Mouse (Mus musculus) limb, embryonic 13.5 days (tissue): Measurements from ENCODE around the gene Synpo2l. TPM values are rescaled to one million over a fixed set of nuclear protein-coding genes. Genes with fewer than 3 reads are reported as not detected.
A peak's percentile ranks its signal among the peaks of the same experiment; 100 is the strongest.

Experiments
- ATAC-seq: fragments of 200-750 bp; cut with Nextera tagmentation; 2 replicates; pipeline ENCODE4 v1.8.0; 2017; ENCODE audit warnings: low read depth, moderate number of reproducible peaks, moderate TSS enrichment; ENCODE audit not compliant: low FRiP score
- H3K27ac ChIP-seq: fragments of 300-500 bp; sonication (generic); 2 replicates; pipeline ENCODE4 v1.5.1; 2015; ENCODE audit warnings: inconsistent platforms, mild to moderate bottlenecking, moderate library complexity
- H3K27me3 ChIP-seq: fragments of 300-500 bp; sonication (generic); 2 replicates; pipeline ENCODE4 v1.6.1; 2015; ENCODE audit warnings: mild to moderate bottlenecking, inconsistent platforms
- H3K36me3 ChIP-seq: fragments of 300-500 bp; sonication (generic); 2 replicates; pipeline ENCODE4 v1.6.1; 2015; ENCODE audit warnings: inconsistent platforms, mild to moderate bottlenecking, moderate library complexity
- H3K4me1 ChIP-seq: fragments of 300-500 bp; sonication (generic); 2 replicates; pipeline ENCODE4 v1.6.1; 2015; ENCODE audit warnings: inconsistent platforms
- H3K4me2 ChIP-seq: fragments of 300-500 bp; sonication (generic); replicated peaks from 2 replicates; pipeline ENCODE4 v1.6.1; 2015; ENCODE audit warnings: inconsistent platforms, mild to moderate bottlenecking, moderate library complexity
- H3K4me3 ChIP-seq: fragments of 300-500 bp; sonication (generic); 2 replicates; pipeline ENCODE4 v1.5.1; 2015; ENCODE audit warnings: moderate library complexity, mild to moderate bottlenecking, inconsistent platforms
- H3K9ac ChIP-seq: fragments of 300-500 bp; sonication (generic); 2 replicates; pipeline ENCODE4 v1.6.1; 2015; ENCODE audit warnings: mild to moderate bottlenecking, inconsistent platforms
- H3K9me3 ChIP-seq: fragments of 300-500 bp; sonication (generic); 2 replicates; pipeline ENCODE4 v1.6.1; 2016; ENCODE audit warnings: inconsistent platforms
- WGBS: fragments of 180-500 bp; shearing (Covaris S2); methylation state at CpG from one replicate; pipeline ENCODE4 v1.1.7; 2015; 5-methylcytosine and 5-hydroxymethylcytosine counted together
- polyA plus RNA-seq: library from polyadenylated mRNA; unstranded; fragments of >200 nt; fragmentation: Nextera tagmentation; extraction: Ambion mirVana; gene quantifications from 2 replicates; pipeline ENCODE4 v1.2.1, GENCODE M21; 2015

Gene Synpo2l
- polyA plus RNA-seq, 1 experiment from 2014 or later, result 20.8 TPM

DNA sequence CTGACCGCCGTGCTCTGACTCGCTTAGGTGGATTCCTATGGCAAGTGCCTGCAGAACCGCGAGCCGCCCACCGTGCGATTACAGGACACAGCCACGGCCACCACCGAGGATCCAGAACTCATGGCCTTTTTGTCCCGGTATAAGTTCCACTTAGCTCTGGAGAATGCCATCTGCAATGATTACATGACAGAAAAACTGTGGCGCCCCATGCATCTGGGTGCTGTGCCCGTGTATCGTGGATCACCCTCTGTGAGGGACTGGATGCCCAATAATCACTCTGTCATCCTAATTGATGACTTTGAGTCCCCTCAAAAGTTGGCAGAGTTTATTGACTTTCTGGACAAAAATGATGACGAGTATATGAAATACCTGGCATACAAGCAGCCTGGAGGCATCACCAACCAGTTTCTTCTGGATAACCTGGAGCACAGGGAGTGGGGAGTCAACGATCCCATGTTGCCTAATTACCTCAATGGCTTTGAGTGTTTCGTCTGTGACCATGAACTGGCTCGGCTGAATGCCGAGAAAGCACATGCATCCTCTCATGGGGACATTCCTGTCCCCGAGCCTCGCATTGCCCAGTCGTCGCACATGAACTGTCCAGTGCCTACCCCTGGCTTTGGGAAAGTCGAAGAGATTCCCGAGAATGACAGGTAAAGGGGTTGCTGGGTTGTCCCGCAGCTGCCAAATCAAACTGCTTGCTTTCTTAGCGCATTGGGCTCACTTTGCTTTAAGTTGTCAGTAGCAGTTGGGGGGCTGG lies 27.8 kb upstream of the Synpo2l start:
- peak overlapping the region; percentile 80 for H3K4me2 ChIP-seq
- no peaks in the 10 kb centered on the region for H3K27me3 ChIP-seq
- no peak for ATAC-seq
- H3K4me1 ChIP-seq, result peaks cover 53% of the 10 kb centered on the region
- H3K36me3 ChIP-seq, result peaks cover 55% of the 10 kb centered on the region
- peak overlapping the region; percentile 82 for H3K4me3 ChIP-seq
- WGBS, result 12% methylated on average over 27 of the region's 27 CpGs
- H3K27ac ChIP-seq, result peak overlapping the region; percentile 96; the same call in 1 of the 2 replicates
- H3K9ac ChIP-seq, result peak overlapping the region; percentile 84
- no peaks in the 10 kb centered on the region for H3K9me3 ChIP-seq

GRCm38 (mm10) chr14:20694884-20695760 lies 27.0 kb upstream of the Synpo2l start, which contains the start of gene Fut11:
Fut11 (plus strand) TSS chr14:20694968.
- no peaks in the 10 kb centered on the region for H3K27me3 ChIP-seq
- peaks cover 47% of the 10 kb centered on the region for H3K4me1 ChIP-seq
- H3K27ac ChIP-seq, result peak within 1 kb of the TSS; percentile 96
- no peaks in the 10 kb centered on the region for H3K9me3 ChIP-seq
- peak within 1 kb of the TSS; percentile 84 for H3K9ac ChIP-seq
- H3K4me3 ChIP-seq, result peak within 1 kb of the TSS; percentile 82
- peak within 1 kb of the TSS; percentile 80 for H3K4me2 ChIP-seq
- WGBS, result under 1% methylated on average over 111 of the region's 111 CpGs
- ATAC-seq, result peak; percentile 94
- peaks cover 59% of the 10 kb centered on the region for H3K36me3 ChIP-seq

DNA sequence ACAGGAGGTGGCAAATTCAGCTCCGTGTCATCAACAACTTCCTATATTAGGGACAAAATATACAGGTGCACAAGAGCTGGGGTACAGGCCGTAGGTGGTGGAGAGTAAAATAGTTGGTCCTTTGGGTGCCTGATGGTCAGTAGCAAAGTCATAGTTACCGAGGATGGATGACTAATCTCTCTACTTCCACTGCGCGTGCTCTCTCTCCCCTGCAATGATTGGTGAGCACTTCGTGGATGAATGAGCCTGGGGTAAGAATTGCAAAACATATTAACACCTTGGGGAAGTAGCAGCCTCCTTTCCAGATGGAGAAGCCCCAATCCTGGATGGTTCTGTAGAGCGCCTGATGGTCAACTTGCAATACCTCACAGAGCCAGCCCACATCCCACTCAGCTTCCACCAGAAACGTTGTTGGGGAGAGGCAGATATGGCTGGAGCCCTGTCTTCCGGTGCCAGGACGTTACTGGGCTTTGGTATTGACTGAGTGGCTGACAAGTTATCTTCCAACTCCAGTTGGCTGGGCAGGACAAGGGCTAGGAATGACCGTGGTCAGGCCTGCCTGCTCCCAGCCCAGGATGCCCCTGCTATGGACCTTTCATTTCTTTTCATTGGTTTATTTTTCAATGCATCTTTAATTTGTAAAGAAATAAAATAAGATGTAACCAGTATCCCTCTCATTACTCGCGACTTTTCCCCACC lies 26.2 kb upstream of the Synpo2l start:
- peak; percentile 10; the same call in 1 of the 2 replicates for ATAC-seq
- Histone ChIP-seq H3K4me2 (peak overlapping the region; percentile 80), H3K36me3 (peaks cover 62% of the 10 kb centered on the region), H3K9ac (peak overlapping the region; percentile 84), H3K4me1 (peaks cover 42% of the 10 kb centered on the region), H3K27me3 (no peaks in the 10 kb centered on the region), H3K4me3 (peak overlapping the region; percentile 82), H3K27ac (peak overlapping the region; percentile 96), H3K9me3 (no peaks in the 10 kb centered on the region)
- 47% methylated on average over 13 of the region's 13 CpGs for WGBS

GRCm38 (mm10) chr14:20693589-20694101 lies 25.5 kb upstream of the Synpo2l start:
- 93% methylated on average over 10 of the region's 10 CpGs for WGBS
- H3K4me2 ChIP-seq, result no peak overlapping the region
- H3K9ac ChIP-seq, result no peak overlapping the region
- peaks cover 66% of the 10 kb centered on the region for H3K36me3 ChIP-seq
- peaks cover 38% of the 10 kb centered on the region for H3K4me1 ChIP-seq
- no peaks in the 10 kb centered on the region for H3K9me3 ChIP-seq
- H3K27ac ChIP-seq, result no peak overlapping the region
- no peak for ATAC-seq
- no peaks in the 10 kb centered on the region for H3K27me3 ChIP-seq
- H3K4me3 ChIP-seq, result 0 out of 2 replicates have a peak overlapping the region, but pooled peaks have one; percentile 82

DNA sequence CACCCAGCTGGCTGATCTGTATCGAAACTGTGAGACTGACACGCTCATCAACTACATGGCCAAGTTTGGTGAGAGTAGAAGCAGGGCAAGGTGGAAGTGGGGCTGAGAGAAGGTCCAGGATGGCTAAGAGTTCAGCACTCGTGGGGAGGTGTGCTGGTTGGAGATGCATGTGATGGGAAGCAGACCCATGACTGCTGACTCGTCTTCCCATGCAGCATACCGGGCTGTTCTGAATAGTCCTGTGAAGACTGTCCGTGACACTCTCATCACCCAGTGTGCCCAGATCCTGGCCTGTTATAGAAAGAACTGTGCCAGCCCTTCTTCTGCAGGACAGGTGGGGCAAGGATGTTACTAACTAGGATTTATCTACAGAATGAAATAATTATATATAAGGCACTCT lies 23.6 kb upstream of the Synpo2l start:
- no peak overlapping the region for H3K4me3 ChIP-seq
- no peaks in the 10 kb centered on the region for H3K27me3 ChIP-seq
- peaks cover 20% of the 10 kb centered on the region for H3K4me1 ChIP-seq
- H3K27ac ChIP-seq, result no peak overlapping the region
- 93% methylated on average over 6 of the region's 6 CpGs for WGBS
- no peak for ATAC-seq
- H3K4me2 ChIP-seq, result no peak overlapping the region
- H3K36me3 ChIP-seq, result peaks cover 77% of the 10 kb centered on the region
- no peaks in the 10 kb centered on the region for H3K9me3 ChIP-seq
- no peak overlapping the region for H3K9ac ChIP-seq

- no peaks in the 10 kb centered on the region for H3K27me3 ChIP-seq
- ATAC-seq, result no peak
- no peak overlapping the region for H3K4me3 ChIP-seq
- 91% methylated on average over 2 of the region's 2 CpGs for WGBS
- H3K27ac ChIP-seq, result no peak overlapping the region
- H3K4me2 ChIP-seq, result no peak overlapping the region
- peaks cover 2% of the 10 kb centered on the region; the same call in 1 of the 2 replicates for H3K4me1 ChIP-seq
- no peaks in the 10 kb centered on the region for H3K9me3 ChIP-seq
- peaks cover 99% of the 10 kb centered on the region for H3K36me3 ChIP-seq
- H3K9ac ChIP-seq, result no peak overlapping the region
These were observed 20.9 kb upstream of the Synpo2l start for GRCm38 (mm10) chr14:20689009-20689408.

DNA sequence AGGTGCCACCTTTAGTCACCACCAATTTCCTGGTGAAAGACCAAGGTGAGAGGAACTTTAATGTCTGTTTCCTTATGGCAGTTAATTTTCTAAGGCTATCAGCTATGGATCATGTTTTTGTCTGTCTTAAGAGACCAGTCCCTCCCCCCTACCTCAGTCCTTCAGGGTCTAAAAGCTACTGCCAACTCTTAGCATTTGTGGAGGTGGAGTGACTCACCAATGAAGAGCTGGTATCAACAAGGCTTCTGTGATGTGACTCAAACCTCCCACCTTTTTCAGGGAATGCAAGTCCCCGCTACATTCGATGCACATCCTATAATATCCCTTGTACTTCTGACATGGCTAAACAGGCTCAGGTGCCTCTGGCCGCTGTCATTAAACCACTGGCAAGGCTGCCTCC lies 18.4 kb upstream of the Synpo2l start:
- whole genome bisulfite sequencing, result 93% methylated on average over 3 of the region's 3 CpGs
- no peak overlapping the region for H3K4me3 ChIP-seq
- no peaks in the 10 kb centered on the region for H3K27me3 ChIP-seq
- H3K4me1 ChIP-seq, result no peaks in the 10 kb centered on the region
- no peak overlapping the region for H3K27ac ChIP-seq
- no peak overlapping the region for H3K4me2 ChIP-seq
- no peak overlapping the region for H3K9ac ChIP-seq
- no peak for ATAC-seq
- H3K36me3 ChIP-seq, result peaks cover 99% of the 10 kb centered on the region
- no peaks in the 10 kb centered on the region for H3K9me3 ChIP-seq

DNA sequence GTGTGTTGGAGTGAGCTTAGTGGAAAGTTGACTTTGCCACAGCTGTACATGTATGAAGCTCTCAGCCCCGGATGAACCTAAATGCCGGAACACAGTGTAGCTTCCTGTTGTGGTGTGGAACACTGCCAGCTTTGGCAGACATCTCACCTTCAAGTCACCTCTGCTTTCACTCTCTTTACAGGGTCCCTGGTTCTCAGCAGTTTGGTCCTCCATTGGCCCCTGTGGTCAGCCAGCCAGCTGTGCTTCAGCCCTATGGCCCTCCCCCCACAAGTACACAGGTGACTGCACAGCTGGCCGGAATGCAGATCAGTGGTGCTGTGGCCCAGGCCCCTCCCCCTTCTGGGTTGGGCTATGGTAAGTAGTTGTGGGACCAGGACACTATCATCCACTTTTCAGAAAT lies 14.3 kb upstream of the Synpo2l start:
- peaks cover 100% of the 10 kb centered on the region for H3K36me3 ChIP-seq
- no peaks in the 10 kb centered on the region for H3K9me3 ChIP-seq
- 70% methylated on average over 3 of the region's 3 CpGs for WGBS
- H3K4me1 ChIP-seq, result no peaks in the 10 kb centered on the region
- no peak overlapping the region for H3K27ac ChIP-seq
- H3K9ac ChIP-seq, result no peak overlapping the region
- no peak for ATAC-seq
- H3K4me2 ChIP-seq, result no peak overlapping the region
- no peak overlapping the region for H3K4me3 ChIP-seq
- H3K27me3 ChIP-seq, result no peaks in the 10 kb centered on the region

DNA sequence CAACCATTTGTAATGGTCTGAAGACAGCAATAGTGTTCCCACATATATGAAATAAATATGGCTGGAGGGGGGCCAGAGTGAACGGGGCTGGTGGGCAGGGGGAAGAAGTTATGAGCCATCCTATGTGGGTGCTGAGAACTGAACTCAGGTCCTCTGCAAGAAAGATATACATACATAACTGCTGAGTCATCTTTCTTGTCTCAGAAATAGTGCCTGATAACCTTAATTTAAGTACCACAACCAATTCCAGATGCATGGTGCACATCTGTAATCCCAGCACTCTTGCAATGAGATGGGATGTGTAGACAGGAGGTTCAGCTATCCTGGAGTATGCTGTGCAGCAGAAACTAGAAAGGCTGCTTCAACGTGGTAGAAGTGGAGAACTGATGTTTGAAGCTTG lies 13.6 kb upstream of the Synpo2l start:
- H3K9ac ChIP-seq, result no peak overlapping the region
- no peaks in the 10 kb centered on the region for H3K9me3 ChIP-seq
- no peaks in the 10 kb centered on the region for H3K27me3 ChIP-seq
- WGBS, result 93% methylated on average over 2 of the region's 2 CpGs
- no peak overlapping the region for H3K4me3 ChIP-seq
- H3K36me3 ChIP-seq, result peaks cover 100% of the 10 kb centered on the region
- ATAC-seq, result no peak
- H3K4me1 ChIP-seq, result no peaks in the 10 kb centered on the region; the same call in 1 of the 2 replicates
- no peak overlapping the region for H3K4me2 ChIP-seq
- H3K27ac ChIP-seq, result no peak overlapping the region

- H3K9ac ChIP-seq, result no peak overlapping the region
- H3K4me3 ChIP-seq, result no peak overlapping the region
- 94% methylated on average over 4 of the region's 4 CpGs for WGBS
- no peak overlapping the region for H3K4me2 ChIP-seq
- peaks cover 16% of the 10 kb centered on the region for H3K4me1 ChIP-seq
- peaks cover 73% of the 10 kb centered on the region for H3K36me3 ChIP-seq
- H3K9me3 ChIP-seq, result no peaks in the 10 kb centered on the region
- no peak overlapping the region for H3K27ac ChIP-seq
- H3K27me3 ChIP-seq, result no peaks in the 10 kb centered on the region
- ATAC-seq, result no peak
These were observed 9.8 kb upstream of the Synpo2l start for GRCm38 (mm10) chr14:20677906-20678305.

- Histone ChIP-seq H3K4me2 (peak within 1 kb of the TSS; percentile 89), H3K27me3 (peaks cover 3% of the 10 kb centered on the region; the same call in 1 of the 2 replicates), H3K27ac (peak within 1 kb of the TSS; percentile 96), H3K36me3 (peaks cover 37% of the 10 kb centered on the region), H3K9me3 (no peaks in the 10 kb centered on the region), H3K9ac (peak within 1 kb of the TSS; percentile 84), H3K4me1 (peaks cover 16% of the 10 kb centered on the region), H3K4me3 (peak within 1 kb of the TSS; percentile 82)
- 3% methylated on average over 43 of the region's 43 CpGs for WGBS
- ATAC-seq, result peak; percentile 95
These were observed 6.1 kb upstream of the Synpo2l start, which contains the start of gene Sec24c for GRCm38 (mm10) chr14:20674064-20674833. Sec24c (plus strand) TSS chr14:20674308.
